Mouse (Mus musculus): Measurements from ENCODE around the gene Eps8l3. TPM values are rescaled to one million over a fixed set of nuclear protein-coding genes. Genes with fewer than 3 reads are reported as not detected.

Gene Eps8l3
- total and polyA plus RNA-seq, 3 experiments = 0.12 TPM; not detected in 2

- no peak for TF ChIP-seq ZNF384 (IDR thresholded peaks at IDR 0.05; ENCODE audit: low read depth, low read length)
- TF ChIP-seq CHD2 (IDR thresholded peaks at IDR 0.05; ENCODE audit: low read length) = no peak
- no peak for TF ChIP-seq USF2 (IDR thresholded peaks at IDR 0.05; ENCODE audit: borderline replicate concordance in 1 of 2, insufficient read depth in 1 of 2, low read depth in 1 of 2, low read length in 2 of 2)
- no peak for TF ChIP-seq TCF12 (IDR thresholded peaks at IDR 0.05; ENCODE audit: low read depth, low read length)
Measured at GRCm38 (mm10) chr3:107935268-107935667, 58.2 kb downstream of the Eps8l3 start (continued).

DNA sequence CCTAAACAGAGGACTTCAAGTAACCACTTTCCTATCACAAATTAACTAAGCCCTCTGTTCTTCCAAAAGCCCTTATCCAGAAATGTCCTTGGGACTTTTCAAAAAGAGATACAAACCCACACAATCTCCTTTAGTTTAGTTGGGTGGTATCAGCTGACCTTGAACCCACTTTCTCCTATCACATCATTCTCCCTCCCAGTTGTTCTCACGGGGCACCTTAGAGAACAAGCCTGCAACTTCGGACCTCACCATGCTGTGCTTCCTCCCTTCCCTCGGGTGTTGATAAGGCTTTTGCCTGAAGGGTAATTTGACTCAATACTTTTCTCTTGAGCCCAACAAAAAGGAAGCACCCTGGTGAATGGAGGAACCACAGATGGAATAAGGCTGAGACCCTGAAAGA, 58.9 kb downstream of the Eps8l3 start:
- no peaks in the 10 kb centered on the region for H3K79me2 ChIP-seq (ENCODE audit: control insufficient read depth, insufficient read depth, low read length, poor library complexity)
- peaks cover 0 to 1% of the 10 kb centered on the region in 2 experiments; a peak in 2 of 4 replicates for H3K27me3 ChIP-seq (ENCODE audit: control insufficient read depth in 1 of 2, insufficient read depth in 2 of 2, low read length in 2 of 2)

GRCm38 (mm10) chr3:107939403-107939802, 62.4 kb downstream of the Eps8l3 start:
- peak; percentile 69 for DNase-seq (ENCODE audit: low read depth, low spot score)
- H3K4me1 ChIP-seq (ENCODE audit: control insufficient read depth in 1 of 2, insufficient read depth in 2 of 2, low read length in 2 of 2) = no peaks in the 10 kb centered on the region
- H3K27me3 ChIP-seq (ENCODE audit: control insufficient read depth in 1 of 2, insufficient read depth in 2 of 2, low read length in 2 of 2) = peaks cover 0 to 1% of the 10 kb centered on the region in 2 experiments; a peak in 2 of 4 replicates

More for the DNA sequence above, 58.9 kb downstream of the Eps8l3 start:
- TF ChIP-seq JUND (IDR thresholded peaks at IDR 0.05; ENCODE audit: low read depth, low read length) (no peak), USF1 (IDR thresholded peaks at IDR 0.05; ENCODE audit: low read depth, low read length) (no peak), SIN3A (IDR thresholded peaks at IDR 0.05; ENCODE audit: low read length) (no peak), POLR2AphosphoS2 (IDR thresholded peaks at IDR 0.05; ENCODE audit: low read length) (no peak), TBP (IDR thresholded peaks at IDR 0.05; ENCODE audit: low read depth, low read length) (no peak), EP300 (IDR thresholded peaks at IDR 0.05; ENCODE audit: low read depth in 1 of 2, low read length in 2 of 2) (no peak), KAT2A (conservative IDR thresholded peaks at IDR 0.05; ENCODE audit: low read depth, low read length) (no peak), BHLHE40 (IDR thresholded peaks at IDR 0.05; ENCODE audit: borderline replicate concordance, low read depth, low read length) (no peak), MAZ (IDR thresholded peaks at IDR 0.05; ENCODE audit: low read depth, low read length) (no peak), UBTF (IDR thresholded peaks at IDR 0.05; ENCODE audit: borderline replicate concordance, insufficient read depth, low read depth, low read length) (no peak), GABPA (IDR thresholded peaks at IDR 0.05; ENCODE audit: low read depth, low read length) (no peak), ELF1 (IDR thresholded peaks at IDR 0.05; ENCODE audit: low read depth, low read length) (no peak), MYB (IDR thresholded peaks at IDR 0.05; ENCODE audit: low read depth, low read length) (no peak), SMC3 (IDR thresholded peaks at IDR 0.05; ENCODE audit: low read depth, low read length) (no peak)
- no peak for DNase-seq (ENCODE audit: low read depth, low spot score)
- Histone ChIP-seq H3K4me1 (ENCODE audit: control insufficient read depth in 1 of 2, insufficient read depth in 2 of 2, low read length in 2 of 2) (peaks cover 2 to 12% of the 10 kb centered on the region in 2 experiments; a peak in 2 of 4 replicates), H3K27ac (ENCODE audit: control insufficient read depth, low read depth, low read length) (no peak overlapping the region), H3K4me3 (ENCODE audit: control insufficient read depth in 1 of 2, insufficient read depth in 1 of 2, low read depth in 2 of 2, low read length in 2 of 2) (no peak overlapping the region), H3K36me3 (ENCODE audit: control insufficient read depth in 1 of 2, insufficient read depth in 2 of 2, low read length in 2 of 2) (peaks cover 0 to 4% of the 10 kb centered on the region in 2 experiments; a peak in 2 of 4 replicates), H3K9me3 (replicated peaks; ENCODE audit: insufficient read depth, low read length) (no peaks in the 10 kb centered on the region), H3K9ac (ENCODE audit: control insufficient read depth, low read depth, low read length, poor library complexity, severe bottlenecking) (no peak overlapping the region)

More at GRCm38 (mm10) chr3:107939403-107939802, 62.4 kb downstream of the Eps8l3 start:
- no peak overlapping the region for H3K27ac ChIP-seq (ENCODE audit: control insufficient read depth, low read depth, low read length)
- peak; percentile 76 for TF ChIP-seq SMC3 (IDR thresholded peaks at IDR 0.05; ENCODE audit: low read depth, low read length)
- TF ChIP-seq USF1 (IDR thresholded peaks at IDR 0.05; ENCODE audit: low read depth, low read length) = no peak
- TF ChIP-seq RCOR1 (IDR thresholded peaks at IDR 0.05; ENCODE audit: low read depth, low read length) = no peak
- TF ChIP-seq SIN3A (IDR thresholded peaks at IDR 0.05; ENCODE audit: low read length) = peak; percentile 35; the same call in 1 of the 2 replicates
- no peak for TF ChIP-seq NRF1 (IDR thresholded peaks at IDR 0.05; ENCODE audit: insufficient read depth, low read depth, low read length, poor library complexity, severe bottlenecking)
- peak; percentile 71 for TF ChIP-seq ZC3H11A (IDR thresholded peaks at IDR 0.05; ENCODE audit: low read depth, low read length)
- TF ChIP-seq RAD21 (IDR thresholded peaks at IDR 0.05; ENCODE audit: low read depth, low read length) = peak; percentile 72
- peak; percentile 87 to 97 (median 89) for TF ChIP-seq CTCF (IDR thresholded peaks at IDR 0.05 in 2 of 3, conservative IDR thresholded peaks at IDR 0.05 in 1 of 3; ENCODE audit: control insufficient read depth in 1 of 3, insufficient read depth in 1 of 3, low read depth in 2 of 3, low read length in 3 of 3, poor library complexity in 1 of 3, severe bottlenecking in 1 of 3)
- no peaks in the 10 kb centered on the region for H3K9me3 ChIP-seq (replicated peaks; ENCODE audit: insufficient read depth, low read length)
- no peaks in the 10 kb centered on the region for H3K36me3 ChIP-seq (ENCODE audit: control insufficient read depth in 1 of 2, insufficient read depth in 2 of 2, low read length in 2 of 2)
- no peak overlapping the region for H3K4me3 ChIP-seq (ENCODE audit: control insufficient read depth in 1 of 2, insufficient read depth in 1 of 2, low read depth in 2 of 2, low read length in 2 of 2)
- no peaks in the 10 kb centered on the region for H3K79me2 ChIP-seq (ENCODE audit: control insufficient read depth, insufficient read depth, low read length, poor library complexity)
- no peak overlapping the region for H3K9ac ChIP-seq (ENCODE audit: control insufficient read depth, low read depth, low read length, poor library complexity, severe bottlenecking)
